Mouse (Mus musculus): ENCODE measurements around the gene Gss.

Gene Gss

GRCm38 (mm10) chr2:155514666-155515065 lies 77.9 kb downstream of the Gss start:
- DNase-seq (ENCODE audit: low spot score), result peak; percentile 68

- DNase-seq (ENCODE audit: low spot score), result no peak
Observed at GRCm38 (mm10) chr2:155513543-155513942, 79.1 kb downstream of the Gss start.

Measured in embryo, embryonic 10.5 days (tissue).